Mouse (Mus musculus) left cerebral cortex, postnatal 25 days (tissue): ENCODE data around the gene Mrpl33. TPM values are rescaled to one million over a fixed set of nuclear protein-coding genes. Genes with fewer than 3 reads are reported as not detected.
"Not testable (repeated sequence)": the region's sequence is repeated elsewhere in the genome, so short reads cannot be mapped to it uniquely, and the experiment has no call there.

Experiments used
- DNase-seq, 2 experiments: peaks; one replicate each; pipeline ENCODE4 v3.0.0; 2022; ENCODE audit warnings: low spot score in 2 of 2, mixed read lengths in 1 of 2
- intact Hi-C: fragments of 180-260 bp; cut with DNase I; formaldehyde crosslinking; loops from one replicate; pipeline ENCODE4 v1.15.1; 2025
- total RNA-seq, 2 experiments: library from RNA; stranded (reverse); gene quantifications; 2 replicates each; pipeline ENCODE4 v1.2.3; 2021

The Mrpl33 gene
- total RNA-seq, 2 experiments from 2014 or later = 92.9 to 96.0 TPM

GRCm38 (mm10) chr5:31630064-31630463, 33.3 kb downstream of the Mrpl33 start:
- no peak for DNase-seq
- intact Hi-C loops = no loop called here

DNA sequence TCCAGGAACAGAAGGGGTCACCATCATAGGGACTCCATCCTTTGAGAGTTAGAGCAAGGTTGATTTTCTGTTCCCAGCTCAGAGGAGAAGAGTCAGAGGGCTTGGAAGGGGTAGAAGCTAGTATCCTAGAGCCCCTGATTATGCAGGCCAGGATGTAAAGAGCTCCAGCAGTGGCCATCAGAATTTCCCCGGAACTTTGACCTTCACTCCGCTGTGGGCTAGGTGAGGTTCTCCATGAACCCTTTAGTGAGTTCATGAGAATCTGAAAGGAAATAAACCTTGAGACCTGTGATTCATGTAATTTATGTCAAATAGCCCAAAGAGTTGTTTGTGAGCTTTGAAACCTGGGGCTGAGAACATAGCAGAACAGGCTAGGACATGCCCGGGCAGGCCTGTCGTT, 34.4 kb downstream of the Mrpl33 start:
- DNase-seq, intact Hi-C loops: not testable (repeated sequence)

DNA sequence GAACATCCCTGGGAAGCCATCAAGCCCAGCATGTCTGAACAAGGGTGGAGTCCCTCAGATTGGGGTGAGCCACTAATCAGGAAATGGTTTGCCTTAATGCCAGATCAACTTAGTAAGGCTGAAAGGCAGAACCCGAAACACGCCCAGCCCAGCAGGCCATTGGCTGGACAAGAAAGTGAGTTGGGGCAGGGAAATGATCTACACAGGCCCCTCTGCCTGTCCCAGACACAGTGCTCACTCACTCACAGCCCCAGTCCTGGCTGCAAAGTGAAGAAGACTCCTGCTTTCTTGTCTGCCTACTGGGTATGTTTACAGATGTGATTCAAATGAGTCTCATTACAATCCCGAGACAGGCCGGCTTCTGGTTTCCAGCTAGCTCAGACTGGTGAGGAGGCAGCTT, 37.4 kb downstream of the Mrpl33 start:
- intact Hi-C loops = no loop called here

DNA sequence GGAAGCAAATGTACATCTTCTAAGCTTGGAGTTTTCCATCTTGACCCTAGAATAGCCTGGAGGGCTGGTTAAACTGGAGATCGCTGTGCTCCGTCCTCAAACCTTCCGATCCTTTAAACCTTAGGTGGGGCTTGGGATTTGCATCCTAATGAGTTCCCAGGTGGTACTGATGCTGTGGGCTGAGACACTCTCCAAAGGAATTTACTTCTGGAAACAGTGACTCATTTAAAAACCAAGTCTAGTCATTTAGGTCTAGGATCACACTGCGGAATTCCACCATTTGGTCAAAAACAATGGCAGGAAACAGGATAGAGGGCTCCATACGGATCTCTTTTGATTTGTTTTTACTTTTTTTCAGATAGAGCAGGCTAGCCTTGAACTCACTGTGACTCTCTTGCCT, 37.9 kb downstream of the Mrpl33 start:
- DNase-seq = no peak
- intact Hi-C loops = no loop called here

More for the DNA sequence above, 37.4 kb downstream of the Mrpl33 start:
- DNase-seq = no peak

DNA sequence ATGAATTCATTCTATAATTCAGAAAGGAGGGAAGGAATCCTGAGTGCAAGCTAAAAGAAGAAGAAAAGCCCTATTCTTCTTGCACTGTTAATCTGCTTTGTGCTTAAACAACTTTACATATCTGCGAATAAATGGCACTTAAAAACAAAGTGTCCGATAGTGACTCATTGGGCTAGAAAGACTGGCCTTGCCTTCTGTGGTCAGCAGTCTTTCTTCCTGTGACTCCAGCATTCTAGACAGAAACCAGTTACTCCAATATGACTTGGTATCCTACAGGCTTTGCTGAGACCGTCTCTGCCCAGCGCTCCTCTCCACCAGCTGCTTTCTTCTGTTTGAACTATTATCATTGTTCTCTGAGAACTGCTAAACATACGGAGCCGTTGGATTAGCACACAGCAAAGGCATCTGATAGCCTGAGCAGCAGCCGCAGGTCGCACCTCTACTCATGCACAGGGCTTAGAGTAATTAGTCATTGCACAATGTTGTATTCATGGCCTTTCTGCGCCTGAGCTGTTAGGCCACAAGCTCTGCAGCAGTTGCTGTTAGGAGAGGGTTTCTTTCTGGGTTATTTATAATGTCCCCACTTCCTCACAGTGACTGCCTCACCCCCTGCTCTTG, 40.0 kb downstream of the Mrpl33 start:
- intact Hi-C loops = no loop called here

GRCm38 (mm10) chr5:31640542-31640941, 43.8 kb downstream of the Mrpl33 start:
- intact Hi-C loops = no loop called here

More for the DNA sequence above, 40.0 kb downstream of the Mrpl33 start:
- DNase-seq = no peak

GRCm38 (mm10) chr5:31642300-31642699, 45.6 kb downstream of the Mrpl33 start:
- intact Hi-C loops = no loop called here
- DNase-seq = no peak

More at GRCm38 (mm10) chr5:31640542-31640941, 43.8 kb downstream of the Mrpl33 start:
- no peak for DNase-seq

- no peak for DNase-seq
- intact Hi-C loops = no loop called here
These were observed 47.5 kb downstream of the Mrpl33 start for GRCm38 (mm10) chr5:31644272-31644671.

DNA sequence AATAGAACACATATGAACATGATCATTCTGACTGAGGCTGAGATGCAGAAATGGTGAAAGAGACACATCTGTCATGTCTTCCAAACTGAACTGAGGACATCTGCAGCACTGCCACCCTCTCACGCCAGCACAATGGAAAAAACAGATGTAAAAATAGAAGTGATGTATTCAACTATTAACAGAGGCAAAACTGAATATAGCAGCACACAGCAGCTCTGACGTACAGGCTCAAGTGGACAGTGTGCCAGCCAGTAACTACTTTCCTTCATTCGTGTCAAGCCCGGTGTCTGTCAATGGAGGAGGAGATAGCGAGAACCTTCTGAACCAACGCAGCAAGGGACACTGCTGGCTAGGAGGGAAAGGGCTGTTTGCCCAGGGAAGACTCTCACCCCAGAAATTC, 48.1 kb downstream of the Mrpl33 start:
- intact Hi-C loops = no loop called here
- DNase-seq = peak in 1 of 2 experiments; percentile 24

DNA sequence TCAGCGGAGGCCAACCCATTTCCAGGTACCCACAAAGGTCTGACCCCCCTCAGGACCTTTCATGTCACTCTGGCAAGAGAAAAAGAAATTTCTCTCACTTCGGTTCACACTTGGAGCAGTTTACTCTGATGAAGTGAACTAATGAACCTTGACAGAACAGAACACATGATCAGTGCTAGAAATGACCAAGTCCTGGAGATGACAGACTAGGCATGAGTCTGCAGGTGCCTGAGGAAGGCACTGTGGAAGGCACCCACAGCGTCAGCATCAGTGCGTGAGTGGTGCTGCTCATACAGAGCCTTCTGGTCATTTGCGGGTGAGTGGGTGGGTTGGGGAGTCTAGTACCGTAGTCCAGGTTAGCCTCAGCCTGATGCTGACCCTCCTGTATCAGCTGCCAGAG, 49.1 kb downstream of the Mrpl33 start:
- intact Hi-C loops = no loop called here
- no peak for DNase-seq

GRCm38 (mm10) chr5:31646574-31646973, 49.8 kb downstream of the Mrpl33 start:
- intact Hi-C loops = no loop called here
- no peak for DNase-seq

GRCm38 (mm10) chr5:31647327-31647726, 50.6 kb downstream of the Mrpl33 start:
- intact Hi-C loops = no loop called here
- no peak for DNase-seq

DNA sequence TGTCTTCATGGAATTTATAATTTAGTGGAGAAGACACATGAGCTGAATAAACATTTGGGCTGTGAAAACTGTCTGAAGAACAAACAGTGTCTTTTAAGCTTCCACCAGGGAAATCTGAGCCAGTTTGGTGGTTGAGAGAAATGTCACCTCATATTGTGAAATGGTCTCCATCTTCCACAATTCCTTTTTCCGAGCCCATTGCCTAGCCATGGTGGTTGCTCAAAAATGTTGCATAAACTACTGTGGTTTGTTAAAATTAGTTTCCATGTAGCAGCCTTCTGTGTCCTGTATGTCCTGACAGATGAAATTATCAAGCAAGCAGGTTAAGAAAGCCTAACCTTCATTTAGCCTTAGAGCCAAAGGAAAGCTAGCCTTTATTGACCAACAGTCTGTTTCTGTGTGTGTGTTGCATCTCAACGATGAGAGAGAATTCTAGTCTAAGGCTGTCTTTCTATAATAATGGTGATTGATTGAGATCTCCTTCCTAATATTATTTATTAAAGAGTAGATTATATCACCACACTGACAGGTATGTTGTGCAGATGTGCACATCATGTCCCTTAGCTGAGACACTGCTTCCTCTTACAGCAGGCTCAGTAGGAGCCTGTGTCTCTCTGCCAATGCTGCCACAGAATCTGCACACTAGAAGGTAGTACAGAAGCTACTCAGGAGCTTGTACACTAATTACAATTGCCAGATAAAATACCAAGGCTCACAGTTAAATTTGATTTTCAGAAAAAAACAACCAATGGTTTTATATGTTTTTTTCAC, 54.0 kb downstream of the Mrpl33 start:
- intact Hi-C loops = no loop called here
- no peak for DNase-seq

GRCm38 (mm10) chr5:31655688-31656190, 59.0 kb downstream of the Mrpl33 start:
- DNase-seq = no peak
- intact Hi-C loops = no loop called here

- intact Hi-C loops = no loop called here
- no peak for DNase-seq
These were observed 69.4 kb downstream of the Mrpl33 start for GRCm38 (mm10) chr5:31666176-31666575.

DNA sequence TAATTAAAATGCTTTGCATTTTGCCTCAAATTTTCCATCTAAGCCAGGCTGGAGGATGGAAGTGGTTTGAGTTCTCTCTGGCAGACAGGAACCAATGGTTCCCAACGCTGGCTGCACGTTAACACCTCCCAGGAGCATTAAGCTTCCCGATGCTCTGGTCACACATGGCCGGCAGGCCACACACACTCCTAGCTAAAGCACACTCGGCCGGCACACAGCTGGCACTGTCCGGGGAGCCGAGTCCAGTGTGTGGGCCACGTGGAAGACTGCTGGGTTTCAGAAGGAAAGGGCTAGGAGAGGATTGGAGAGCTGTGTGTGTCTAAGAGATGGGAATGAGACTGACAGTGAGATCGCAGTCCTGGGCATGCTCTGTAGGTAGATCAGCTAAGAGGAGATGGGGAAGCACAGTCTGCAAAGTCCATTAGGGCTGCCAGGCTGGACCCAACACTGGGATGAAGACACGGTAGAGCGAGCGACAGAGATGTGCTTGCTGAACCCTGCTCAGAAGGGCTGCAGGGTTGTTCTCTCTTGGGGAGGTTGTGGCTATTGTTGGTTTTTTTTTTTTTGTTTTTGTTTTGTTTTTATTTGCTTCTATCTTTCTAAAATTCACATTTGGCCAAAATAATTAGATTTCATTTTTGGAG, 71.7 kb downstream of the Mrpl33 start:
- no peak for DNase-seq
- intact Hi-C loops = no loop called here

- DNase-seq = no peak
- intact Hi-C loops = no loop called here
These were observed 73.2 kb downstream of the Mrpl33 start for GRCm38 (mm10) chr5:31669984-31670383.

DNA sequence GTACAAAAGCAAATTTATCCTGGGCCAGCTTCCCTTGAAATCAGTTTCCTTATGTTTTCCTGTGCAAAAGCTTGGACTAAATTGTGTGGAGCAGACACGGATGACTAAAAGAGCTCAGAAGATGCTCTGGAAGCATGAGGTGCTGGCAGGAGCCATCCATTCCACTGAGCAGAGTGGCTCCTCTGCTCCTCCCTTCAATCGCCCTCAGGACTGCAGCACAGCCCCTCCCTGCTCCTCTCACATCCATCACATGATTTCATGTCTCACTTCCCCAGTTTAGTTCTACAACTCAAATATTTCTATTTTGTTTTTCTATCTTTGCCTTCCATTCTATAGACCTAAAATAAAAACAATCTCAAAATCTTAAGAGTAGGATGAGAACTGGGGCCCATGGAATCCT, 74.4 kb downstream of the Mrpl33 start:
- DNase-seq = no peak
- intact Hi-C loops = no loop called here

DNA sequence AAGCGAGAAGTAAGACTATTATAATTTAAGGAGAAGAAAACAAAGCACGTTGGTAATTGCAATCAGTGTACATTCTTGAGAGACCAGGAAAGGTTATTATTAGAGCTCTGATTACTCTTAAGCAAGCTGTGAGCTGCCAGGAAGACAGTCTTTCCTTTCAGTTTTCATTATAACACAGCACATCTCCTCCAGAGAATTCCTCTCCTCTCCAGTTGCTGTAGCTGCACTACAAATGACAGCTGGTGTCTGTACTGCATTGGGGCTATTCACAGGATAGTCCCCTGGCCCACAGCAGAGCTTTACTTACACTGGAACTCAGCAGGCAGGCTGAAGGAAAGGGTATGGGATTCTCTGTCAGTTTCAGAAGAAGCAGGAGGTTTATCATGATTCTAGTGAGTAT, 76.7 kb downstream of the Mrpl33 start:
- intact Hi-C loops = no loop called here
- DNase-seq = no peak

DNA sequence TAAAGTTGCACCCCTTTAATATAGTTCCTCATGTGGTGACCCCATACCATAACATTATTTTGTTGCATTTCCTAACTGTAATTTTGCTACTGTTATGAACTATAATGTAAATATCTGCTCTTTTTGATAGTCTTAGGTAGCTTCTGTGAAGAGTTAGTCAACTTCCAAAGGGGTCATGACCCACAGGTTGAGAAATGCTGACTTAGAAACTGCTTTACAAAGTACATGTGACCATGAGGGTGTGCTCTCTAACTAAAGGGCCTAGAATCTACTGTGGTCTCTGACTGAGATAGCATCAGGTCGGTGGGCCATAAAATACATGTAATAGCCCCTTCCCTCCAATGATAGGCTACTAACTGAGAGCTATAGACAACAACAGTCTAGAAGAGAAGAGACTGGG, 81.3 kb downstream of the Mrpl33 start:
- DNase-seq = no peak
- intact Hi-C loops = no loop called here

- no peak for DNase-seq
- intact Hi-C loops = no loop called here
These were observed 83.4 kb downstream of the Mrpl33 start for GRCm38 (mm10) chr5:31680183-31680582.
